Comparison of ENCODE assay signal across 18 mouse cellular contexts in genomic region chr7:79906914-79907313, GRCm38 (mm10). TPM values are rescaled to one million over a fixed set of nuclear protein-coding genes. Genes with fewer than 3 reads are reported as not detected.
"Had no signal": no experiment of that assay in that cellular context is flagged by ENCODE, and none has a peak within 500 bp of the region (broad histone marks: within the 10 kb centered on the region; RNA-seq: fewer than 3 reads in every experiment).

No protein-coding gene starts in this region.

- H3K27ac ChIP-seq: midbrain, embryonic 10.5 days; midbrain, embryonic 12.5 days; neural tube, embryonic 12.5 days; stomach, embryonic 15.5 days; stomach, postnatal 0 days had no signal

- H3K9ac ChIP-seq: lung, embryonic 14.5 days; midbrain, embryonic 12.5 days; neural tube, embryonic 12.5 days; stomach, embryonic 15.5 days had no signal

- H3K4me2 ChIP-seq: lung, embryonic 14.5 days; midbrain, embryonic 12.5 days; neural tube, embryonic 12.5 days; stomach, embryonic 15.5 days had no signal

- H3K4me3 ChIP-seq: midbrain, embryonic 10.5 days; midbrain, embryonic 12.5 days; neural tube, embryonic 12.5 days; stomach, embryonic 15.5 days had no signal

- H3K27me3 ChIP-seq: midbrain, embryonic 12.5 days; neural tube, embryonic 12.5 days; stomach, embryonic 15.5 days had no signal

- H3K9me3 ChIP-seq: midbrain, embryonic 10.5 days; midbrain, embryonic 12.5 days; neural tube, embryonic 12.5 days; stomach, embryonic 15.5 days had no signal

- DNase-seq: lung, adult 18-20 months; lung, embryonic 14.5 days; lung, postnatal 10 days; lung, postnatal 4 days; midbrain, embryonic 14.5 days; right cerebral cortex, postnatal 14 days; thymus, adult 2 months; thymus, postnatal 25 days; thymus, postnatal 4 days had no signal

- H3K4me1 ChIP-seq: midbrain, embryonic 10.5 days; midbrain, embryonic 12.5 days; neural tube, embryonic 12.5 days; stomach, embryonic 15.5 days had no signal

RNA-seq across cellular contexts. Expression of gene Arpin, which starts 28.2 kb away (rescaled TPM):
- total RNA-seq: megakaryocyte, adult 5-6 weeks; neutrophil, adult 5-6 weeks had no signal

RNA-seq across cellular contexts. Expression of gene Anpep, which starts 46.1 kb away (rescaled TPM):
- total RNA-seq: megakaryocyte-erythroid progenitor cell, adult 5-6 weeks; monocyte, adult 5-6 weeks; neutrophil, adult 5-6 weeks had no signal
